Mouse (Mus musculus) thymus, postnatal 10 days (tissue): ENCODE measurements around the gene Pea15a.

Experiments
- DNase-seq, 2 experiments: peaks; one replicate each; pipeline ENCODE4 v3.0.0; 2021; ENCODE audit warnings: low spot score in 2 of 2

Pea15a gene

DNA sequence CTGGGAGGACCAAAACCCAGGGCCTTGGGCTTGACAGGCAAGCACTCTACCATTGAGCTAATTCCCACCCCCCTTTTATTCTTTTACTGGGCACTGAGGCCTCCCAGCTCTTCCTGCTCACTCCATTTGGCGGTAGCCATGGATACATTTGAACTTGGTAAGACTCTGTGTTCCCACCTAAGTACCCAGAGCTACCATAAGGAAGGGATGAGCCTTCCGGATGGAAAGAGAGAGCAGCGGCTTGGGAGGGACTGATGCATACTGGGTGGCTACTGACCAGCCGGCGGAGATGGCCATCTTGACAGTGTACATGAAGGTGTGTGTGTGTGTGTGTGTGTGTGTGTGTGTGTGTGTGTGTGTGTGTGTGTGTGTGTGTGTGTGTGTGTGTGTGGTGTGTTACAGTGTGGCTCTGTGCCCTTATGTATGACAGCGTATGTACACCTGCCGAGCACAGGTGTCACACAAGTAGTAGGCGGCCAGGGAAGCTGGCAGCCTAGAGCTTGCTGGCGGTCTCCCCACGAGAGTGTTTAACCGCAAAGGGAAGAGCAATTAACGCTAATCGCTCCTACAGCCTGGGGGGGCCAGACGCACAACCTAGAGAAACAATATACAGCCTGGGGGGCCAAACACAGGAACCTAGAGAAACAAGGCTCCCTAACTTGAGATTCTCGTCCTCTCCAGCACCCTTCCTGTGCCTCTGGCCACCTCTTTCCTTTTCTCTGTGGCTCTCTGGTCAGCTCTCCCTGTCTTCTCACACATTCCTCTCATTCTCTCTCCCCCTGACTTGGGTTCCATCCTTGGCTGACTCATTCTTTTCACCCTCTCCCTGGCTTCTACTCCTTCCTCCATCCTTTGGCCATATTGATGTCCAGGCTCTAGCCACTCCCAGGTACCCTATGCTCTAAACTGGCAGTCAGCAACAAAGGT lies 1.5 kb downstream of the Pea15a start:
- no peak for DNase-seq

- no peak for DNase-seq
Measured at GRCm38 (mm10) chr1:172204033-172204813, 2.4 kb downstream of the Pea15a start.

GRCm38 (mm10) chr1:172203566-172203965 lies 3.0 kb downstream of the Pea15a start:
- DNase-seq: no peak

DNA sequence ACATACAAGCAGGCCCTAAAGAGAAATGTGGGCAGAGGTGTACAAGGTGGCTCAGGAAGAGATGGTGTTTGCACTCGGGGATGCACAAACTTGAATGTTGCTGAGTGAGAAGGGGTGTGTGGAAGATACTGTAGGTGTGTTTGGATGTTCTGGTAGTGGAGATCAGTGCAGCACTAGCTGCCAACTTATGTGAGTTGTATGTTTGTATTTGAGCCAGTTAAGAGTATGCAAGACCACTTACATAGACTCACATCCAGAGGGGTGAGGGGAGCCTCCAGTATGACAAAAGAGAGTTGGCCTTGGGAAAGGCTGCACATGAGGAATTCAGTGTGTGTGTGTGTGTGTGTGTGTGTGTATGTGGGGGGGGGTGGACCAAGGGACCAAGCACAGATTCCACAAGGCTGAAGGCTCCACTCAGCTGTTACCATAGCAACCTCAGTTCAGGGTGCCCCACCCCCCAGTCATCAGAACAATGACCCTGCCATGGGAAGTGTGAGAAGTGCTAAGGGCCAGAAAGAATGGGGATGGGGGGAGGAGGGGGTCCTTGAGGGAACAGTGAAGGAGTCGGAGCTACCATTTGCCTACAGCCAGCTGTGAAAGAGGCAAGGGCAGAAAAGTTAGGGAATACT lies 3.6 kb downstream of the Pea15a start:
- DNase-seq: no peak

DNA sequence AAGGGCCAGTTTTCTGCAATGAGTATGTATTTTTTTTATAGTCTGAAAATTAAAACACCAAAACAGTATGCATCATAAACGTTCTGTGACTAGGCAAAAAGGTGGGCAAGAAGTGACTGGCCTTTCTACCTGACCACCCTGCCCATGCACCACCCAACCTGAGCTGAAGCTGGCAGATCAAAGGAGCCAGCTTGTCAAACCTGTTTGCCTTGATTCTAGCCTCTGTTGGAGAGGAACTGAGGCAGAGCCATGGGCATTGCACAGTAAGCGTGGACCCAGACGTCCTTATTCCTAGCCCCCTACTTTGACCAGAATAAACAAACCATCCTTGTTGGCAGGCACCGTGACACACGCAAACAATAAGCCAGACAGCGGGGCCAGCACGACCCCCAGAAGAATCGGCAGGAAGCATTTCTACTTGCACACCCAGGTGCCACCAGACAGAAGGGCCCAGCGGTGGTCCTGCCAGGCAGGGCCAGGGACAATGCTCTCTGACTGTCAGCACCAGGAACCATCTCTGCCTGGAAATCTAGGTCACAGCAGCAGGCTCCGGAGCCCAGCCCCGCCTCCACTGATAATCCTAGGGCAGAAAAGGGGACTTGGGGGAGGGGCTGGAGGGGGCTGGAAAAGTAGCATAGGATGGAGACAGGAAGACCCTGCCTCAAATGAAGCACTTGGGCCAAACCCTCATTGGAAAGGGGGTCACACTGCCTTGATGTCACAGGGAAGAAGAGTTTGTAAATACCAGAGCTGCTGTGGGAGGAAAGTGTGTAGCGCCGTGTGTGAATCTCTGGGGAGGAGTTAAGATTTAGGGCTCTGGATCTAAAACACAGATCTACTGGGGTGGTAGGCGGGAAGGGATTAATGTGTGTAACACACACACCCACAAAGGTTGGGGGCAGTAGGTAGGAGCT lies 4.4 kb downstream of the Pea15a start:
- no peak for DNase-seq

DNA sequence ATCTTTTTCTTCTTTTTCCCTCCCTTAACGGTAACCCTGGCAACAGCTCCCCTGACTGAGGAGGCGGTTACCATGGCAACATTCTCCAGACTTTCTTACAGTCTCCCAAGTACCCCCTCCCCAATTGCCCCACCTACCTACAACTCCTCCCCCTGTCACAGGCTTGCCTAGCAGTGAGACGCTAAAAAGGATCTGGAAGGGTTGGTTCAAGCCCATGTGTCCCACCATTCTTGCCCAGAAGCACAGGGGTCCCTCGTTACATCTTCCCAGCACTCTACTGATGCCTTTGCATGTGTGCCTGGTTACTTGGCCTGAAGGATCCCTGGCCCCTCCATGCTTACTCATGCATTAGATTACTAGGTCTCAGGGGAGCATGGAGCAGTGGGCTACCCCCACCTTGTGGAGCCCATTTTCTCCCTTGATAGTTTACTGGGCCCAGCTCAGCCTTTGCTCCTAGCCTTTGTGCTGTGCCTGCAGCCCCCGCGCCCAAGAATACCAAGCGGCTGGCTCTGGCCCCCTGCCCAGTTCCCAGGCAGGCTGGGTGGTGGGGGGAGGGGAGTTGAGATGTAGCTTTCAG lies 5.6 kb downstream of the Pea15a start:
- DNase-seq: no peak

- DNase-seq: no peak
Measured at GRCm38 (mm10) chr1:172200161-172200560, 6.4 kb downstream of the Pea15a start.

DNA sequence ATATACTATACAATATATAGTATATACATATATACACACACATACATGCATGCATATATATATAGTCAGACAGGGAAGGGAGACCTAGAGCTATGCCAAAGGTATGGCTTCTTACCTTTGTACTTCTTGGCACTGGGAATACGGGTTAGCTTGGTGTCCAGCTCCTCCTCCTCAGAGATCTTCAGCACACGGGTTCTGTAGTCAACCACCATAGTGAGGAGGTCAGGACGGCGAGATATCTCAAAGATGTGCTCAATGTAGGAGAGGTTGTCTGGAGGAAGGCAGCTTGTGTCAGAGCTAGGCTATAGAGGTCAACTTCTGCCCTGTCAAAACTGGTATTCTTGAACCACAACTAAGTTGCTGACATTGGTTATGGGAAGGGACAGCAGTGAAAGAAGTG lies 7.6 kb downstream of the Pea15a start:
- DNase-seq: no peak

- DNase-seq: no peak
Measured at GRCm38 (mm10) chr1:172198316-172198715, 8.3 kb downstream of the Pea15a start.

GRCm38 (mm10) chr1:172197851-172198250 lies 8.8 kb downstream of the Pea15a start:
- DNase-seq: no peak

DNA sequence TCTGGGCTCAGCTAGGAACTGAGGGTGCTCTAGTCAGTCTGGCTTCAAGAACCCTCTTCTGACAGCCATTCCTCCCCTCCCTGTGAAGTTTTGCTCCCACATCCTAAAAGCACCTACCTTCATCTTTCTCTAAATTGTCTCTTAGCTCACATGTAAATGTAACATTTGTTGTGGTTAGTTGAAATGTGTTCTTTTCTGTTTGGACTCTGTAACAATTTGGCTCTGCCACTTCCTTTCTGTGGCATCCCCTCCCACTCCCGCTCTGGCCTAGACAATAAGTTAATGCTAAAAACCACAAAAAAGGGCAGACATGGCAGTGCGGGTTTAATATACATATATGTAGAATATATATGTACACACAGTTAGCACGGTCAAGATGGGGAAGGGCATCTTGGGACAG lies 9.5 kb downstream of the Pea15a start:
- DNase-seq: no peak

- no peak for DNase-seq
Measured at GRCm38 (mm10) chr1:172194435-172194834, 12.2 kb downstream of the Pea15a start.

- no peak for DNase-seq
Measured at GRCm38 (mm10) chr1:172192217-172192616, 14.4 kb downstream of the Pea15a start.

- no peak for DNase-seq
Measured at GRCm38 (mm10) chr1:172191578-172191977, 15.0 kb downstream of the Pea15a start.

DNA sequence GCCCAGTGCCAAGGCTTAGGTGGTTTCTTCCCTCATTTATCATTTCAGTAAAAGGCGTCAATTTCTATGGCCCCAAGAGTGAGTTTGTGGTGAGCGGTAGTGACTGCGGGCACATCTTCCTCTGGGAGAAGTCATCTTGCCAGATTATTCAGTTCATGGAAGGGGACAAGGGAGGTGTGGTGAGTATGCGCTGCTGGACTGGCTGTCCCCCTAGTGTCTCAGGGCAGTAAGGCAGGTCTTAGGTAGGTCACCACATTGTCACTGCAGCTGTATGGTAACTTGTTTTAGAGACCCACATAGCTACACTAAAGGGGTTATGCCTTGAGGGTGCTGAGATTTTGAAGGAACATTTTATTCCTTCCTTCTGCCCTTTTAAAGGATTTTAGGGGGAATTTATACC lies 17.7 kb downstream of the Pea15a start:
- DNase-seq: no peak

DNA sequence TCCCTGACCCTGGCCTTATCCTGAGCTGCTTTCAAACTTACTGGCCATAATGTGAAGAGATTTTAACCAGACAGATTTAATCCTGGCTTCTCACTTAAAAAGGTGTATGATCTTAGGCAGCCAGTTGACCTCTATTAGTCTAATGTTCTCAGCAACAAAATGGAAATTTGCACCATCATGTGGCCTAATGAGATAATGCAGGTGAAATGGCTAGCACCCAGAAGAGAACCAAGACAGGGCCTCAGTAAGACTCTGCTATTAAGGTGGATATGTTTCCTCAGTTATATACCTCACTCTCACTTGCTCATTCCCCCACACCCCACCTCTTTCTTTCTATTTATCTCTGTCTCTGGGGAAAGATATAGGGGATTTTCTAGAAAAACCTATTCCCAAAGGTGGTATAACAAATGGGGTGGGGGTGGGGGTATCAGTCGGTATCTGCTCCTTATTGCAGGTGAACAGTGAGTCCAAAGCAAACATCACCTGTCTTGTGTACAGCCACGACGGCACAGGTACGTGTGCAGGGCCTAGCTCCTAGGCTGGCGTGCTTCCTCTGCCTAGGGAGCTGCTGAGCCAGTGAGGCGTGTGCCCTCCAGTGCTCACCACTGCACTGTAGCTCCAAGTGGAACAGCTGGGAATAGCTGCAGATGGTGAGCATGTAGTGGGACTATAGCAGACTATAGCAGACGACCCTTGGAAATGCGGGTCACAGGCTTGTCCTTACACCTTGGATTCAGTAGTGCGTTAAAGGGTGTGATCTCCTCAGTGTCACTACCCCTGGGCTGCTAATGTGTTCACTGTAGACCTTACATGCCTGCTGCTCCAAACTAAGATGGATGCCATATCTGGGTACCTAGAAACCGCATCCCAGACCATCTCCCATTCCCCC lies 20.0 kb downstream of the Pea15a start:
- DNase-seq: no peak

DNA sequence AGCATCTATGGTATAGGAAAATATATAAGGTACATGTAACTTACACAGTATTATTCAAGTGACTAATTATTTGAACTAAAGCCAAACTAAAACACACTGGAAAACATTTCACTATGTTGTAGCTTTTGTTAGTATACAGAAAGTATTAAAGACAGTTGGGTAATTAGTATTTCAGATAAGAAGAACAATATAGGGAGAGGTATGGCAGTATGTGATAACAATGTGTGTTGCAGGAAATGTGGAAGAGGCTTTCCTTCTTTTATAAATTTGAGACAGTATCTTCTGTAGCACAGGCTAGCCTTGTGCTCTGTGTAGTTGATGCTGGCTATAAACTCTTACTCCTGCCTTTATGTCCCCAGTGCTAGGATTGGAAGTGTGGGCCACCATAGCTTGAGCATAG lies 22.7 kb downstream of the Pea15a start:
- no peak for DNase-seq

- no peak for DNase-seq
Measured at GRCm38 (mm10) chr1:172183056-172183455, 23.5 kb downstream of the Pea15a start.

DNA sequence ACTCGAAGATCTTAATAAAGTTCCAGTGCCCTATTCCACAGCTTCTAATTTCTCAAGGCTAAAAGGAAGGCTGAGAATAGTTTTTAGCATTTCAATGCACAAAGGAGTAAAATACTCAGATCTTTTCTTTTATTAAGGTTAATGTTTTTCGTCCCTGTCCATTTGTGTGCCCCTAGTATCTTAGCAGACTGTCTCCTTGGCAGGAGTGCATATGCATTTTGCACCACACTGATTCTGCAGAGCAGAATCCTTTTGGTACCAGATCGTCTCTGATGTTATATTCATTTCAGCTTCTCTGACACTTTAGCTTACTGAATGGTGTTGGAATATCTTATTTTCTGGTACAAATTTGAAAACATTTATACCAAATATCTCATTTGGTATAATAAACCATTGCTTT lies 24.8 kb downstream of the Pea15a start:
- no peak for DNase-seq

- no peak for DNase-seq
Measured at GRCm38 (mm10) chr1:172180881-172181280, 25.7 kb downstream of the Pea15a start.
